Mouse (Mus musculus): ENCODE data around the gene Scn11a. TPM values are rescaled to one million over a fixed set of nuclear protein-coding genes. Genes with fewer than 3 reads are reported as not detected.

Gene Scn11a
- total and polyA plus RNA-seq, 3 experiments = 0.04 to 0.05 TPM; not detected in 1

DNA sequence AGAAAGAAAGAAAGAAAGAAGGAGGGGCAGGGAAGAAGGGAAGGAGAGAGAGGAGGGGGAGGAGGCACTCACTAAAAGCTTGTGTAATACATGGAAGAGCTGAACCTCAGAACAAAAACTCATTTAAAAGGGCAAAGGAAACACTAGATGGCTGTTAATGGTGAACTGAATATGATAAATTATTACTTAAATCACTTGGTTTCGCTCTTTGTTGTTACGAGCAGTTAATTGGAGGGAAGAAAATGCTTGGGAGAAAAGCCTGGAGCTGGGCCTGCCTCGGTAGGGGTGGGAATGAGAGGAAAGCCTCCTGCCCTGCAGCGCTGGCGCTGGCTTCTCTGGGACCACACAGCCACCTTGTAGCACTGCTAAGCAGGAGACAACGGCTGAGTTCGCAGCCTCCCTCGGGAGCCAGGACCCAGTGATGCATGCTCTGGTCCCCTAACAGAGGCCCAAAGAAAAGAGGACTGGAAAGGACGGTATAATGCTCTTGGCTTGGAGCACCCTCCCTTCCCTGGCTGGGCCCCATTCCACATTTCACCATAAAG lies 10.4 kb upstream of the Scn11a start:
- no peaks in the 10 kb centered on the region for H3K27me3 ChIP-seq (ENCODE audit: control insufficient read depth, insufficient read depth, low read length)
- 69% methylated on average over 9 of the region's 9 CpGs for WGBS
- DNase-seq = no peak
- no peaks in the 10 kb centered on the region for H3K4me1 ChIP-seq (ENCODE audit: control insufficient read depth, insufficient read depth, low read length)
- TF ChIP-seq EP300 (IDR thresholded peaks at IDR 0.05; ENCODE audit: insufficient read depth, low read depth, low read length) (no peak), CTCF (IDR thresholded peaks at IDR 0.05) (no peak)
- intact Hi-C loops (cut with DNase I) = no loop called here
- no peaks in the 10 kb centered on the region for H3K79me2 ChIP-seq (replicated peaks; ENCODE audit: control insufficient read depth, insufficient read depth, low read length)
- no peak overlapping the region for H3K9ac ChIP-seq (ENCODE audit: low read depth, low read length)
- H3K36me3 ChIP-seq (ENCODE audit: control insufficient read depth, insufficient read depth, low read length) = no peaks in the 10 kb centered on the region
- H3K4me3 ChIP-seq = no peak overlapping the region
- no peak overlapping the region for H3K27ac ChIP-seq

DNA sequence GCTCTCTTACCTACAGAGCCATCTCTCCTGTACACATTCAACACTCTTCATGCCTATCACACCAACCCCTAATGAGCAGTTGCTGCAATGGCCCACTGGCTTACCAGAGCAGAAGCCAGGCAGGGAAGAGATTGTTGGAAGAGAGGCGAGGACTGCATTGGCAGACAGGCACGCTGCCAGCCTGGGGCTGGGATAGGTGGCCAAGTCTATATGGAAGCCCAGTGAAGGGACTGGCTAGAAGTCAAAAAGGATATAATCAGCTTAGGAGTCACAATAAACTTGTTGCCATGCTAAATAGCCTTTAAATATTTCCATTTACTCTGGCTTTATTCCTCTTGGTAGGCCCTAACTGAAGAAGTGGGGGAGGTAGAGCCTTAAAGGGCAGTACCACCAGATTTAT lies 5.7 kb upstream of the Scn11a start:
- no peak overlapping the region for H3K27ac ChIP-seq
- H3K4me3 ChIP-seq = no peak overlapping the region
- intact Hi-C loops (cut with DNase I) = no loop called here
- DNase-seq = no peak
- TF ChIP-seq POLR2A (IDR thresholded peaks at IDR 0.05; ENCODE audit: insufficient read depth, low read depth, low read length) = no peak
- no peak for TF ChIP-seq EP300 (IDR thresholded peaks at IDR 0.05; ENCODE audit: insufficient read depth, low read depth, low read length)
- TF ChIP-seq CTCF (IDR thresholded peaks at IDR 0.05) = no peak
- 58% methylated on average over 2 of the region's 2 CpGs for WGBS
- H3K4me1 ChIP-seq (ENCODE audit: control insufficient read depth, insufficient read depth, low read length) = no peaks in the 10 kb centered on the region
- H3K9ac ChIP-seq (ENCODE audit: low read depth, low read length) = no peak overlapping the region
- H3K79me2 ChIP-seq (replicated peaks; ENCODE audit: control insufficient read depth, insufficient read depth, low read length) = no peaks in the 10 kb centered on the region
- no peaks in the 10 kb centered on the region for H3K27me3 ChIP-seq (ENCODE audit: control insufficient read depth, insufficient read depth, low read length)
- H3K36me3 ChIP-seq (ENCODE audit: control insufficient read depth, insufficient read depth, low read length) = no peaks in the 10 kb centered on the region

DNA sequence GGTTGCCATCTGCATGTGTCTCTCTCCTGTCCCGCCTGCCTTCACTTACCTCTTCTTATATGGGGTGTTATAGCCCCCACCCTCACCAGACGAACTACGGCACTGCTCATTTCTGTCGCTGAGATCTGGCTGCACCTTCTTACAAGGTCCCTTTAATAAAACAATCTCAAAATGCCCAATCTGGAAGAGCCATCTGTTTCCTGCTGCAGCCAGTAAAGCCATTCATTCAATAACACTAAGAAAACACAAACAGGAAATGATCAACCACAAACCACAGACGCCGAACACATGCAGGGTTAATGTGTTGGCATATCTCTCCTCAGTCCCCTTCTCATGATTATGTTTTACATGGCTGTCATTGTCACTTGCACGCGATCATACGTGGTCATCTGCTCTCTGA lies 1.5 kb downstream of the Scn11a start:
- intact Hi-C loops (cut with DNase I) = no loop called here
- no peaks in the 10 kb centered on the region for H3K36me3 ChIP-seq (ENCODE audit: control insufficient read depth, insufficient read depth, low read length)
- DNase-seq = no peak
- H3K4me1 ChIP-seq (ENCODE audit: control insufficient read depth, insufficient read depth, low read length) = no peaks in the 10 kb centered on the region
- no peak overlapping the region for H3K9ac ChIP-seq (ENCODE audit: low read depth, low read length)
- no peaks in the 10 kb centered on the region for H3K27me3 ChIP-seq (ENCODE audit: control insufficient read depth, insufficient read depth, low read length)
- no peak overlapping the region for H3K4me3 ChIP-seq
- H3K79me2 ChIP-seq (replicated peaks; ENCODE audit: control insufficient read depth, insufficient read depth, low read length) = no peaks in the 10 kb centered on the region
- WGBS = 27% methylated on average over 9 of the region's 9 CpGs
- no peak overlapping the region for H3K27ac ChIP-seq
- TF ChIP-seq CTCF (IDR thresholded peaks at IDR 0.05) (no peak), POLR2A (IDR thresholded peaks at IDR 0.05; ENCODE audit: insufficient read depth, low read depth, low read length) (no peak), EP300 (IDR thresholded peaks at IDR 0.05; ENCODE audit: insufficient read depth, low read depth, low read length) (no peak)

DNA sequence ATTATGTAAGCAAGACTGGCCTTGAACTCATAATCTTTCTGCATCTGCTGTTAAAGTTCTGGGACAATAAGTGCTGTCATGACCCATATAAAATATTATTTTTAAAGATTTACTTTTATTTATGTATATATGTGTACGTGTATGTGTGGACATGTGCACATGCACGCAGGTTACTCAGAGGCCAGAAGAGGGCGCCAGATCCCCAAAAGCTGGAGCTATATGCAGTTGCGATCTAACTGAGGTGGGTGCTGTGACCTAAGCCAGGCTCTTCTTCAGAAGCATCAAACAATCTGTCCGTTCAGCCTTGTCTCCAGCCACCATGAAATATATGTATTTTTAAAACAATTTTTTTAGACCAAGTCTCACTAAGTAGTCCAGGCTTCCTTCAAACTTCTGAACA lies 11.6 kb downstream of the Scn11a start:
- no peak for DNase-seq
- H3K36me3 ChIP-seq (ENCODE audit: control insufficient read depth, insufficient read depth, low read length) = no peaks in the 10 kb centered on the region
- H3K79me2 ChIP-seq (replicated peaks; ENCODE audit: control insufficient read depth, insufficient read depth, low read length) = no peaks in the 10 kb centered on the region
- H3K27ac ChIP-seq = no peak overlapping the region
- TF ChIP-seq POLR2A (IDR thresholded peaks at IDR 0.05; ENCODE audit: insufficient read depth, low read depth, low read length) = no peak
- peak; percentile 33 for TF ChIP-seq CTCF (IDR thresholded peaks at IDR 0.05)
- no peaks in the 10 kb centered on the region for H3K4me1 ChIP-seq (ENCODE audit: control insufficient read depth, insufficient read depth, low read length)
- no peak overlapping the region for H3K9ac ChIP-seq (ENCODE audit: low read depth, low read length)
- no peak overlapping the region for H3K4me3 ChIP-seq
- intact Hi-C loops (cut with DNase I) = no loop called here
- H3K27me3 ChIP-seq (ENCODE audit: control insufficient read depth, insufficient read depth, low read length) = no peaks in the 10 kb centered on the region; the same call in 1 of the 2 replicates
- WGBS = 96% methylated on average over 5 of the region's 5 CpGs

DNA sequence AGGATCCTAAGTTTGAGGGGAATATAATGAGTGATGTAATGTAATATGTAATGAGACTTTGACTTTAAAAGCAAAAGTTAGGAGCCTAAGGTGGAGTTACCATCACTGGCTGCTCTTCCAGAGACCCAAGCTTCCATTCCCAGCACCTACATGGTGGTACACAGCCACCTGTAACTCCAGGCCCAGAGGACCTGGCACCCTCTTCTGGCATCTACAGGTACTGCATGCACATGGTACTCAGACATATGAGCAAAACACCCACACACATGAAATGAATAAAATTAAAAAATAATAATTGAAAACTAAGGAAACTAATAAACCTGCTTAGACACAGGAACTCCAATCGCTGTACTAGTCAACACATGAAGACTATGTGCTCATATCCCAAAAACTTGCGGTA lies 18.8 kb downstream of the Scn11a start:
- H3K79me2 ChIP-seq (replicated peaks; ENCODE audit: control insufficient read depth, insufficient read depth, low read length) = no peaks in the 10 kb centered on the region
- no peak overlapping the region for H3K9ac ChIP-seq (ENCODE audit: low read depth, low read length)
- peaks cover under 1% of the 10 kb centered on the region; the same call in 1 of the 2 replicates for H3K4me1 ChIP-seq (ENCODE audit: control insufficient read depth, insufficient read depth, low read length)
- TF ChIP-seq POLR2A (IDR thresholded peaks at IDR 0.05; ENCODE audit: insufficient read depth, low read depth, low read length) = no peak
- no peak for TF ChIP-seq EP300 (IDR thresholded peaks at IDR 0.05; ENCODE audit: insufficient read depth, low read depth, low read length)
- TF ChIP-seq CTCF (IDR thresholded peaks at IDR 0.05) = peak; percentile 45
- no peak overlapping the region for H3K4me3 ChIP-seq
- WGBS = 77% methylated on average over 2 of the region's 2 CpGs
- intact Hi-C loops (cut with DNase I) = no loop called here
- DNase-seq = no peak
- H3K27ac ChIP-seq = no peak overlapping the region
- H3K27me3 ChIP-seq (ENCODE audit: control insufficient read depth, insufficient read depth, low read length) = no peaks in the 10 kb centered on the region; the same call in 1 of the 2 replicates
- no peaks in the 10 kb centered on the region for H3K36me3 ChIP-seq (ENCODE audit: control insufficient read depth, insufficient read depth, low read length)

DNA sequence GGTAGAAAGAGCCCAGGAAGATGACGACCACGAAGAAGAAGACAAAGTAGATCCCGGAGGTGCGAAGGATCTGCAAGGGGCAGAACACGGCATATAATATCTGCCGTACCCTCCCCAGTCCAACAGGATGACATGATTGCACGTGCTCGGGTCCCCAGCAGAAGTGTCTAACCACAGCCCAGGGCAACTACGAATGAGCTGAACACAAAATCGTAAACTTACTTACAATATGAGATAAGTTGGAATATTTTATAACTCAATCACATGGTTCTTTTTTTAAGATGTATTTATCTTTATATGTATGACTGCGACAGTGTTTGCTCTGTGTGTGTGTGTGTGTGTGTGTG lies 20.8 kb downstream of the Scn11a start:
- H3K27ac ChIP-seq = no peak overlapping the region
- peaks cover 2% of the 10 kb centered on the region; the same call in 1 of the 2 replicates for H3K4me1 ChIP-seq (ENCODE audit: control insufficient read depth, insufficient read depth, low read length)
- TF ChIP-seq EP300 (IDR thresholded peaks at IDR 0.05; ENCODE audit: insufficient read depth, low read depth, low read length) (no peak), CTCF (IDR thresholded peaks at IDR 0.05) (no peak), POLR2A (IDR thresholded peaks at IDR 0.05; ENCODE audit: insufficient read depth, low read depth, low read length) (no peak)
- H3K27me3 ChIP-seq (ENCODE audit: control insufficient read depth, insufficient read depth, low read length) = no peaks in the 10 kb centered on the region; the same call in 1 of the 2 replicates
- DNase-seq = no peak
- H3K9ac ChIP-seq (ENCODE audit: low read depth, low read length) = no peak overlapping the region
- WGBS = 66% methylated on average over 11 of the region's 11 CpGs
- intact Hi-C loops (cut with DNase I) = no loop called here
- no peak overlapping the region for H3K4me3 ChIP-seq
- H3K79me2 ChIP-seq (replicated peaks; ENCODE audit: control insufficient read depth, insufficient read depth, low read length) = no peaks in the 10 kb centered on the region
- H3K36me3 ChIP-seq (ENCODE audit: control insufficient read depth, insufficient read depth, low read length) = no peaks in the 10 kb centered on the region

All from heart, adult 2 months (tissue).